Mouse (Mus musculus): ENCODE results near the gene Otp. TPM values are rescaled to one million over a fixed set of nuclear protein-coding genes. Genes with fewer than 3 reads are reported as not detected.

Otp gene
- polyA plus RNA-seq, 1 experiment from 2014 or later = not detected

DNA sequence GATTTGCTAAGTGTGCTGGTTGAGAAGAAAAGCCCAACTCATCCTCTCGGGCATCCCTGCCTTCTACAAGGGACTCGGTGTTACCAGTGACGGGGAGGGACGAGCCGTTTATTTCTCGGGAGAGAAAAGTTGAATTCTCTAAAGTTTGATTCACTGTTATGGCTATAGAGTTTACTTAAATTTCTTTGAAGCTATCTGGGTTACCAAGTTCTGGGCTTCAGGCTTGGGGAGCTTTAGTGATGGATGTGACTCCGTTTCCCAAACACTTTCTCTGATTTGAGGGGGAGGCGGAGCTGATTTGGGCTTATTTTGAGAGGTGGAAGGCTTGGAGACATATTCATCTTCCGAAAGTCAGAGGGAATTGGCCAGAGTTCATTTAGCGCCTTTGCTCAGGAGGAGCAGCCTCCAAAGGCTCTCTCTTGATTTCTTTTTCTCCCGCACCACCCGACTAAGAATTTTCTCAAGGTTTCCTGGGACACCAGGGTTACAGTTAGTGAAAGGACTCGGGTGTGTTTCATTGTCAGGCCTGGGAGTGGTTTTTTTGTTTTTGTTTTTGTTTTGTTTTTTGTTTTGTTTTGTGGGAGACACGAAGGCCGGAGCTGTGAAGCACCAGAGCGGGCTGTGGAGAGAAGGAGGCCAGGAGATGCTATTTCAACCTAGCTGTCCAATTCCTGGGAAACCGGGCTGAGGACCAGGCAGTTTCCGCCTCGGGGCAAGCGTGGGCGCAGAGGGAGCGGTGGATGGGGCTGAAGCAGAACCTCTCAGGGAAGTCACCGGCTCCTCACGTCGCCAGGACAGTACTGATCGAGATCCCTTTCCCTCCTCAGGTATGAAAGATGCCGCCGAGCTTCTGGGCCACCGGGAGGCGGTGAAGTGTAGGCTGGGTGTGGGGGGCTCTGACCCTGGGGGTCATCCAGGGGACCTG lies 1.1 kb downstream of the Otp start:
- H3K27ac ChIP-seq (ENCODE audit: low read length) = no peak overlapping the region
- H3K4me3 ChIP-seq (ENCODE audit: low read depth, low read length) = no peak overlapping the region
- H3K9me3 ChIP-seq (ENCODE audit: control insufficient read depth, low read depth, low read length) = no peaks in the 10 kb centered on the region
- H3K4me1 ChIP-seq (ENCODE audit: control insufficient read depth, insufficient read depth, low read length) = no peaks in the 10 kb centered on the region
- WGBS = 1% methylated on average over 30 of the region's 30 CpGs
- no peak overlapping the region for H3K4me2 ChIP-seq (replicated peaks; ENCODE audit: low read depth, low read length)
- H3K36me3 ChIP-seq (ENCODE audit: control insufficient read depth, insufficient read depth, low read length) = no peaks in the 10 kb centered on the region
- no peak overlapping the region for H3K9ac ChIP-seq (replicated peaks; ENCODE audit: low read depth, low read length)
- ATAC-seq (ENCODE audit: insufficient number of reproducible peaks, insufficient read depth, low FRiP score, low read depth) = no peak
- H3K27me3 ChIP-seq (ENCODE audit: control insufficient read depth, insufficient read depth, low read length) = peaks cover 66% of the 10 kb centered on the region

DNA sequence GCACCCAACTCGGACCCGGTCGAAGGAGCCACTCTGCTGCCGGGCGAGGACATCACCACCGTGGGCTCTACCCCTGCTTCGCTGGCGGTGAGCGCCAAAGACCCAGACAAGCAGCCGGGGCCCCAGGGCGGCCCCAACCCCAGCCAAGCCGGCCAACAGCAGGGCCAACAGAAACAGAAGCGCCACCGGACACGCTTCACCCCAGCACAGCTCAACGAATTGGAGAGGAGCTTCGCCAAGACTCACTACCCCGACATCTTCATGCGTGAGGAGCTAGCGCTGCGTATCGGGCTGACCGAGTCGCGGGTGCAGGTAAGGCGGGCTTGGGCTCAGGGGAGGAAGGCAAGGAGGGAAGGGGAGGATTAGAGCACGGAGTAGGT lies 1.8 kb downstream of the Otp start:
- under 1% methylated on average over 27 of the region's 27 CpGs for WGBS
- Histone ChIP-seq H3K27ac (ENCODE audit: low read length) (no peak overlapping the region), H3K4me1 (ENCODE audit: control insufficient read depth, insufficient read depth, low read length) (no peaks in the 10 kb centered on the region), H3K9ac (replicated peaks; ENCODE audit: low read depth, low read length) (no peak overlapping the region), H3K9me3 (ENCODE audit: control insufficient read depth, low read depth, low read length) (no peaks in the 10 kb centered on the region), H3K4me3 (ENCODE audit: low read depth, low read length) (no peak overlapping the region), H3K36me3 (ENCODE audit: control insufficient read depth, insufficient read depth, low read length) (no peaks in the 10 kb centered on the region), H3K27me3 (ENCODE audit: control insufficient read depth, insufficient read depth, low read length) (peaks cover 66% of the 10 kb centered on the region), H3K4me2 (replicated peaks; ENCODE audit: low read depth, low read length) (no peak overlapping the region)
- ATAC-seq (ENCODE audit: insufficient number of reproducible peaks, insufficient read depth, low FRiP score, low read depth) = no peak

DNA sequence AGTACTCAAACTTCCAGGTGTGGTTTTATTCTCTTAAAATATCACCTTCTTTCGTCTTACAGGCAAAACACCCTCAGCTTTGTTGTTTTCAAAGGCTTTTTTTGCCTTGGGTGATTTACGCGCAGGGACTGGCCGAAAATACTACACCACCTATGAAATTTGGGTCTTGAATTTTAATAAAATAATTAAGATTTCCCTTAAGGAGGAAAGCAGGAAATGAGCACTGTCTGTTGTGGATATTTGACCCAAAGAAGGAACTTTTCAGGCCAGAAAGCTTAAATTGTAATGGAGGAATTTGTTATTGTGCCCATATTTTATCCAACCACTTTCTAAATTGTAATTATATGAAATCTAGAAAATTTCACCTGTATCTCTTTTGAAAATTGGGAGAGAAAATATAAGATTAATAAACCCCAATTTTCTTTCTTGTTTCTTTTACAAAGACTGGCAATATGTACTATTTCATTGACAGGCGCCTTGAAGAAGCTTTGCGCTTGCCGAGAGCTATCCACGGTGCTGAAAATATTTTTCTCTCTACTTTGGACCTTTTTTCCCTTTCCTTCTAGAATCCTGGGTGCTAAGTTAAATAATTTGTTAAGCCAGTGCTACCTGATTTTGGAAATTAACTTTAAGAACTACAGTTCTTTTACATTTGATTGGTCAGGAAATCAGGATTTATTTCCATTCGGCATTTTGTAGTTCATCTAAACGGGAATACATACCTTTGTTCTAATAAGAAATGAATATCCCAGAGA lies 2.8 kb downstream of the Otp start:
- 14% methylated on average over 10 of the region's 10 CpGs for WGBS
- Histone ChIP-seq H3K9ac (replicated peaks; ENCODE audit: low read depth, low read length) (no peak overlapping the region), H3K4me2 (replicated peaks; ENCODE audit: low read depth, low read length) (no peak overlapping the region), H3K27ac (ENCODE audit: low read length) (no peak overlapping the region), H3K4me1 (ENCODE audit: control insufficient read depth, insufficient read depth, low read length) (peaks cover under 1% of the 10 kb centered on the region; the same call in 1 of the 2 replicates), H3K4me3 (ENCODE audit: low read depth, low read length) (no peak overlapping the region), H3K9me3 (ENCODE audit: control insufficient read depth, low read depth, low read length) (no peaks in the 10 kb centered on the region), H3K36me3 (ENCODE audit: control insufficient read depth, insufficient read depth, low read length) (no peaks in the 10 kb centered on the region), H3K27me3 (ENCODE audit: control insufficient read depth, insufficient read depth, low read length) (peaks cover 66% of the 10 kb centered on the region)
- ATAC-seq (ENCODE audit: insufficient number of reproducible peaks, insufficient read depth, low FRiP score, low read depth) = no peak

DNA sequence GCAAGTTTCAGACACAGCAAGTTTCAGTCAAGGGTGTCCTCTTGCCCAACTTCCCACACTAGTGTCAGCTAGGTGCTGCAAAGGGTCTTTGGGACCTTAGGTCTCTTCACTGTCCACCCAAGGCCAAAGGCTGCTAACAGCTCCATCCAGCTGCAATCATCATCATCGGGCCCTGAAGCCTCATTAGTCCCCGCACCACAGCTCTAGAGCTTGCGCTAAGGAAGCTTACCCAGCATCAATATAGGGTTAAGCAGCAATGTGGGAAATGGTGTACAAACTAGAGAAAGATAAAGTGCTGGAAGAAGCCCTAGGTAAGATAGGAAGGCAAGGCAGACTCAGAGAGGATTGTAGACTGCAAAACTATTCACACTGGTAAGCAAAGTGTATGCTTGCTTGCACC lies 5.8 kb downstream of the Otp start:
- no peak overlapping the region for H3K4me2 ChIP-seq (replicated peaks; ENCODE audit: low read depth, low read length)
- no peak for ATAC-seq (ENCODE audit: insufficient number of reproducible peaks, insufficient read depth, low FRiP score, low read depth)
- H3K4me1 ChIP-seq (ENCODE audit: control insufficient read depth, insufficient read depth, low read length) = peaks cover 13% of the 10 kb centered on the region
- H3K36me3 ChIP-seq (ENCODE audit: control insufficient read depth, insufficient read depth, low read length) = no peaks in the 10 kb centered on the region
- WGBS = 5% methylated on average over 3 of the region's 3 CpGs
- H3K27ac ChIP-seq (ENCODE audit: low read length) = no peak overlapping the region
- H3K27me3 ChIP-seq (ENCODE audit: control insufficient read depth, insufficient read depth, low read length) = peaks cover 78% of the 10 kb centered on the region
- H3K9me3 ChIP-seq (ENCODE audit: control insufficient read depth, low read depth, low read length) = no peaks in the 10 kb centered on the region
- no peak overlapping the region for H3K9ac ChIP-seq (replicated peaks; ENCODE audit: low read depth, low read length)
- no peak overlapping the region for H3K4me3 ChIP-seq (ENCODE audit: low read depth, low read length)

DNA sequence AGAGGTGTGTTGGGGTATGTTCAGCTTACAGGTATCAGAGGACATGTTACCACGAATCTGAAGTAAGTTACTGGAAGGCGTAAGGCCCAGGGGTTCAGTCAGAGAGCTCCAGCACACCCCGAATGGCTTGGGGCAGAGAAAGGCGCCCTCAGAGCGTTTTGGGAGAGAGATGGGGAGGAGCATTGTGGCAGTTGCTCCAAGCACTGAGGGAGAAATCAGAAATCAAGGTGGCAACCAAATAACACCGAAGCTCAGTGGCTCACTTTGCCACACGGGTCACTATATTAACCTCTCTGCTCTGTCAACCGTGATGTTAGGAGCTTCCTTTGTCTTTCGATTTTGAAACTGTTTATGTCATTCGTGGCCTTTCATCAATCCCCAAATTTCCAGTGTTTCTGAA lies 6.8 kb downstream of the Otp start:
- Histone ChIP-seq H3K9me3 (ENCODE audit: control insufficient read depth, low read depth, low read length) (no peaks in the 10 kb centered on the region), H3K4me3 (ENCODE audit: low read depth, low read length) (no peak overlapping the region), H3K9ac (replicated peaks; ENCODE audit: low read depth, low read length) (no peak overlapping the region), H3K4me1 (ENCODE audit: control insufficient read depth, insufficient read depth, low read length) (peaks cover 13% of the 10 kb centered on the region), H3K27ac (ENCODE audit: low read length) (no peak overlapping the region), H3K4me2 (replicated peaks; ENCODE audit: low read depth, low read length) (no peak overlapping the region), H3K27me3 (ENCODE audit: control insufficient read depth, insufficient read depth, low read length) (peaks cover 80% of the 10 kb centered on the region), H3K36me3 (ENCODE audit: control insufficient read depth, insufficient read depth, low read length) (no peaks in the 10 kb centered on the region)
- WGBS = 3% methylated on average over 10 of the region's 10 CpGs
- ATAC-seq (ENCODE audit: insufficient number of reproducible peaks, insufficient read depth, low FRiP score, low read depth) = no peak

DNA sequence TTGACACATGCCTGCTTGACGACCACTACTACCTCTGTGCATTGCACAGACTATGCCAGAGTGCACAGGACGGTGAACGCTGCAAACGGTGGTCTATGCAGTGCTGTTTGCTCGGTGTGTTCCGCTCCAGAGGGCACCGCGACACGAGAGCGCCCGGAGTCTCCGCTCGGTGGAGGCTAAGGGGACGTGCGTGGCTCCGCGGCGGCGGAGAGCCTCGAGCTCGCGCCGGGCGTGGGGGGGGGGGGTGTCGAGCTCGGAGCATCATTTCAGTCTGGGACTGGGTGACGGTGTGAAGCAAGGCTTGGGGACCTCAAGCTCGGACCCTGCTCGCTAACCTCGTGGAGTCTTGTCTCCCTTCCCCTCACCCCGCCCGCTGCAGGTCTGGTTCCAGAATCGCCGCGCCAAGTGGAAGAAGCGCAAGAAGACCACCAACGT lies 7.3 kb downstream of the Otp start:
- Histone ChIP-seq H3K9ac (replicated peaks; ENCODE audit: low read depth, low read length) (no peak overlapping the region), H3K4me1 (ENCODE audit: control insufficient read depth, insufficient read depth, low read length) (peaks cover 13% of the 10 kb centered on the region), H3K27ac (ENCODE audit: low read length) (no peak overlapping the region), H3K27me3 (ENCODE audit: control insufficient read depth, insufficient read depth, low read length) (peaks cover 79% of the 10 kb centered on the region), H3K4me3 (ENCODE audit: low read depth, low read length) (peak overlapping the region; percentile 40), H3K36me3 (ENCODE audit: control insufficient read depth, insufficient read depth, low read length) (no peaks in the 10 kb centered on the region), H3K9me3 (ENCODE audit: control insufficient read depth, low read depth, low read length) (no peaks in the 10 kb centered on the region), H3K4me2 (replicated peaks; ENCODE audit: low read depth, low read length) (peak overlapping the region; percentile 76)
- peak; percentile 42; the same call in 1 of the 2 replicates for ATAC-seq (ENCODE audit: insufficient number of reproducible peaks, insufficient read depth, low FRiP score, low read depth)
- 0% methylated on average over 37 of the region's 37 CpGs for WGBS

DNA sequence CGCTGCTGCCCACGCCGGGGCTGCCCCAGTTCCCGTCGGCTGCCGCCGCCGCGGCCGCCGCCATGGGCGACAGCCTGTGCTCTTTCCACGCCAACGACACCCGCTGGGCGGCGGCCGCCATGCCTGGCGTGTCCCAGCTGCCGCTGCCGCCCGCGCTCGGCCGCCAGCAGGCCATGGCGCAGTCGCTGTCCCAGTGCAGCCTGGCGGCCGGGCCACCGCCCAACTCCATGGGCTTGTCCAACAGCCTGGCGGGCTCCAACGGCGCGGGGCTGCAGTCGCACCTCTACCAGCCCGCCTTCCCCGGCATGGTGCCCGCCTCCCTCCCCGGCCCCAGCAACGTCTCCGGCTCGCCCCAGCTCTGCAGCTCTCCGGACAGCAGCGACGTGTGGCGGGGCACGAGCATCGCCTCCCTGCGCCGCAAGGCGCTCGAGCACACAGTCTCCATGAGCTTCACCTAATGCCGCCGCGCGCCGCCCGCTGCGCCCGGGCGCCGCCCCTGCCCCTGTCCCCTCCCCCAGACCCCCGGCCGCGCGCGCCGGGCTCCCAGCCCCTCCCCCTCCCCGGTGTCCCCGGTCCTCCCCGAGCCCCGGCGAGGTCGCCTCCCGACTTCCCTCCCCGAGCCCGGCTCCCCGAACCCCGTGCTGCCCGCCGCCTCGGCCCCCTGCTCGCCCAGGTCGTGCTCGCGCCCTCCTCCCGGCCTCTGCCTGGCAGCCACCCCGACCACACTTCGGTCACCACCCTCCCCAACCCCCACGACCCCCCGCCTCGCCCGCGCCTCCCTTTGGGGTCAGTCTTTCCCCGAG lies 8.0 kb downstream of the Otp start:
- 1% methylated on average over 83 of the region's 95 CpGs for WGBS
- peak; percentile 63; the same call in 1 of the 2 replicates for ATAC-seq (ENCODE audit: insufficient number of reproducible peaks, insufficient read depth, low FRiP score, low read depth)
- Histone ChIP-seq H3K27me3 (ENCODE audit: control insufficient read depth, insufficient read depth, low read length) (peaks cover 82% of the 10 kb centered on the region), H3K4me3 (ENCODE audit: low read depth, low read length) (peak overlapping the region; percentile 40), H3K36me3 (ENCODE audit: control insufficient read depth, insufficient read depth, low read length) (no peaks in the 10 kb centered on the region), H3K9me3 (ENCODE audit: control insufficient read depth, low read depth, low read length) (no peaks in the 10 kb centered on the region), H3K4me1 (ENCODE audit: control insufficient read depth, insufficient read depth, low read length) (peaks cover 13% of the 10 kb centered on the region), H3K27ac (ENCODE audit: low read length) (no peak overlapping the region), H3K4me2 (replicated peaks; ENCODE audit: low read depth, low read length) (peak overlapping the region; percentile 76), H3K9ac (replicated peaks; ENCODE audit: low read depth, low read length) (no peak overlapping the region)
